Mouse (Mus musculus): ENCODE measurements around the gene Cd80.

DNA sequence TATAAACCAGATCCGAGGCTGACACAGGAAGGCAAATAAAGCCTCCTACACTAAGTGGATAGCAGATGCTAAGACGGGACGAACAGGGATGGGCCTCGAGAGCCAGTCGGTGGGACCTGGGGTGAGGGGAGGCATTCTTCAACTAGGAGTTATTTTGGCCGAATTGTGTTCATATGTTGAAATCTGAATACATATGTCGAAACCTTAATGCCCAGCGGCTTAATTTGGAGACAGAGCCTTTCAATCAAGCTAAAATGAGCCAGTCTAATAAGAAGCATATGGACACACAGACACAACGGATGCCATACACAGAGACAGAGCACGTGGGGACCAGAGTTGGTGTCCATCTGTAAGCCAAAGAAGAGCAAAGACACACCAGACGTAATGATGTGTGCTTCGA is 6.9 kb upstream of the Cd80 start:
- TF ChIP-seq GATA1 (IDR thresholded peaks at IDR 0.05; ENCODE audit: low read length) (no peak), TAL1 (IDR thresholded peaks at IDR 0.05; ENCODE audit: low read length) (no peak)

Data from erythroblast, embryonic 14.5 days (primary cell).